Mouse (Mus musculus): ENCODE data around the gene Cfap77.

Cfap77 gene

DNA sequence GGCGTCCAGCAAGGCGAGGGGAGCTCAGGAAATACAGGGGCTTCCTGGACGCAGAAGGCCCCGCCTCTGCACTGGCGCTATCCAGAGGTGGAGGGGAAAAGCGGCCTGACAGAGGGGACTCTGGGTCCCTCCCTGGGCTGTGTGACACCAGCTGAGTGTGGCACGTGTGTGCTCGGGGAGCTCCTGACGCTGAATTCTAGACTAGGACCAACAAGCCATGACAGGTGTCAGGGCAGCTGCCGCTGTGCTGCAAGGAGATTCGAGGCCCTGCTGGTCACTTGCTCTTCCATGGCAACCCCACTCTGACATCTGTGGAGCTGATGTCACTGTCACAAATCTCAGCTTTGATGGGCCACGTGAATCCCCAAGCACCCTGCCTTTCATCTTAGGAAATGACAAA is 60.9 kb downstream of the Cfap77 start:
- DNase-seq, result no peak

DNA sequence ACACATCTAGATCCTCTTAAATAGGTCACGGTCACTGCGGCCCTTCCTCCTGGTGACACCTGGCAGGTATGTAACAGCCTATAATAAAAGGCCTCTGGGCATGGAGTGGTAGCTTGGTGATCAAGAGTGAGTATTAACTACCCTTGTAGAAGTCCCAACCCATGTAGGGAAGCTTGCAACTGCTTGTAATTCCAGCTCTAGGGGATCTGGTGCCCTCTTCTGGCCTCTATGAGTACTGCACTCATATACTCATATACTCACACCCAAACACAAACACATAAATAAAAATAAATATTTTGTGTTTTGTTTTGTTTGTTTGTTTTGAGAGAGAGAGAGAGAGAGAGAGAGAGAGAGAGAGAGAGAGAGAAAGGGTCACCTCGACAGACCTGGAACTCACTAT is 66.1 kb downstream of the Cfap77 start:
- DNase-seq, result no peak

DNA sequence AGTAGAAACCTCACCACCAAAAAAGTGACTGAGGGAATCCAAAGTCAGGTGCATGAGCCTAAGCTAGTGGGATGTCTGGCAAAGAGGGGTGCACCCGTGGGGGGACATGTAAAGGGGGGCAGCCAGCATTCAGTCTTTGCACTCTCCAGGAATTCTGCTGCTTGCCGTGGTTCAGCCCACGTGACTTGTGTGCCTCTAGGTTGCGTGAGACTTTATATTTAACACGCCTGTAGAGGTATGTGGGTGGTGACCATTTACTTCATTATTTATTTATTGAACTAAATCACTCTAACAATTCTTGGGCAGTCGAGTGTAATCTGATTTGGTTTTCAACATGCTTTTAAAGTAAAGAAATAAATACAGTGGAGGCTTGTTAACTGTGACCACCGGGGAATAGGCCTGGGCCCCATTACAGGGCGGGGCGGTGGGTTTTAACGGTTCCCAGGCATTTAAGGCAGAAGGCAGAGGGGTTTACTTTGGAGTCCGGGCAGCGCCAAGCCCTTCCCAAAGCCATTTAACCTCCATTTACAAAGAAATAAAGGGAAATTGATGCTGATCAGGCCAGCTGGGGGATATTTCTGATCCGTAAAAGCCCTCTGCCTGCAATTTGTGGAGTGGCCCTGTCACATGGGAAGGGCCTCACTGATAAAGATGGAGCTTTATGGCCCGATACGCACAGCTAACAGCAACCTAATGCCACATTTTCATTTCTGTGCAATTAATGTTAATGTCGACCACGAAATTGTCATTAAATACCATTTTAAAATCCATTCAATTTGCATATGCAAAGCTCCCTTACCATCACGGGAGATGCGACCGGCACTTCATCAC is 74.6 kb downstream of the Cfap77 start:
- DNase-seq, result no peak

DNA sequence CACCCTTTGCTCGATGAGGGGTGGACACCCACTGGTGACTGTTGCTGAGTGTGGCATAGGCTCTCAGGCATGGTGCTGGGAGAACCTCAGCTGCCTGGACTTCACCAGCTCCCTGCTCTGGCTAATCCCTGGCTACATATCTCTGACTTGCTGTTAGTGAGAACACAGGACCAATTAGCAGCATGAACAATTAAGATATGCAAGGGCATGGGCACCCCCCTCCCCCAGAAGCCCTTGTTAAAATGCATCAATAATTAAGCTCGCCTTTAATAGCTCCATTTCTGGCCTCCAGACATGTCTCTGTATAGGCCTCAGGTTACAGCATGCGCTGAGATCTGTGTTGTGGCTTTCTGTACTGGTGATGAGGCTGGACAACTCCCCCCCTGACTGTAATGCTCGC is 76.4 kb downstream of the Cfap77 start:
- DNase-seq, result no peak

DNA sequence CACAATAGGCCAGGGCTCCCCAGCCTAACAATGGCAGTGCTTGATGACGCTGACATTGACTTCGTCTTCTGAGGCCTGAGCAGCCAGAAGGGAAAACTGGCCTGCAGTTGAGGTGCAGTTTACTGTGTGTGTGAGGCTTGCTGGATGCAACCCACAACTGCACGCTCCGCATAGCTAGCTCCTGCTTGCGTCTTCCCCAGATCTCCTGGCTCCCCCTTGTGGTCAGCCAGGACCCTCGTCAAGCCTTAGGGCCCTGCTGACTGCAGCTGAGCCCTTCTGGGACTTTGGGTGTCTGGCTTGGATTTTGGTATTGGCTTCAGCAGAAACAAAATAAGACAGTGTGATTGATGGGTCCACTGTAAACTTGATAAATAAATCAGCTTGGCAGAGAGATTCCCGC is 78.2 kb downstream of the Cfap77 start:
- DNase-seq, result peak; percentile 68

DNA sequence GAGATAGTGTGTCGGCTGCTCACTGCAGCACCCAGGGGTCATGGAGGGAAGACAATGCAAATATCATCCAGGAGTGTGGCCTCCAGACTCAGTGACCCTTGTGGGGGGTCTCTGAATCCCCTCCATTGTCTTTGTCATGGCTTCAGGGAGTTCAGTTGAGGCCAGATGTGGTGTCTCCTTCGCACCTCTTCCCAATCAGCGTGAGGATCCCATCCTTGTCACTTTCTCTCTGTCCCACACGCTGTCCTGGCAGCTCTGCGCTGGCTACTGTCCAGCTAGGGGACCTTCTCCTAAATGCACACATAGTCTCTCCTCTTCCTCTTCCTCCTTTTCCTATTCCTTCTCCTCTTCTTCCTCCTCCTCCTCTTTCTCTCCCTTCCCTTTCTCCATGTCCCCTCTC is 79.3 kb downstream of the Cfap77 start:
- DNase-seq, result no peak

DNA sequence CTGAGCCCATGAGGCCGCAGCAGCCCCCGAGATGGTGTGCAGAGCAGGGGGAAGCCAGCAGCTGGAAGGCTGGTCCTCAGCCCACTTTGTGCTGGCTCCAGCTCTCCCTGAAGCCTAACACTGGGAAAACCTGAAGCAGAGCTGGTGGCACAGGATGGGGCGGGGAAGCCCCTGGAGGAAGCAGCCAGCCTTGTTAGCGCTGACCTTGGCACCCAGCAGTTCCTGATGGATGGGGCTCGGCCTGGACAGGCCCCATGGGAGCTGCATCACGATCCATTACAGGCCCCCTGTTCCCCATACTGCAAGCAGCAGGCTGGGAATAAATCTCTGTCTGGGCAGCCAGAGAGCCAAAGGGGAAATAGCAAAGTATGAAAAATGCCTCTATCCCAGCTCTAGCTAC is 80.3 kb downstream of the Cfap77 start:
- no peak for DNase-seq

DNA sequence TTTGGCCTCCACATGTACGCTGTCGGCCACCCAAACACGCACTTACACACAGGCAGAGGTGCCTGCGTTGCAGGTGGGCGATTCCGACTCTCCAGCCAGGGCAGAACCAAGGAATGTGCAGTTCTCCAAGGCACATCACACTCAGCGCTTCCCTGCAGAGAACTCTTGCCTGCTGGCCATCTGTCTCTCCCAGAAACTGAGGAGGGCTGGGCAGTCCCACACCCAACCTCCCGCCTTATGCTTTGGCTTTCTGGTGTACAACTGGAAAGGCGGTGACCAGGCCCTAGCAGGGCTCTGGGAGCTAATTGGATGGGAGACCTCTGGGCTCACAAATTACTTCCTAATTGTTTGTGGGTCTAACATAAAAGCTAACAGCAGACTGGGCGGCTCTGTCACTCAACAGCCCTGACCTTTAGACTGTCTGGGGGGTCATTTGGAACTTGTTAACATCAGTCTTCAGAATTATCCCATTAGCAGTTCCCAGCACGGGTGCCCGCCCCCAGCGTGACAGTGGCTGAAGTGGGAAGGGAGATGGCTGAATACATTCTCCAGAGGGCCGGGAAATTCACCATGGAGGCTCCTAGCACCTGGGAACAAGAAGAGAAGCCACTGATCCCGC is 80.9 kb downstream of the Cfap77 start:
- peak; percentile 56 for DNase-seq

DNA sequence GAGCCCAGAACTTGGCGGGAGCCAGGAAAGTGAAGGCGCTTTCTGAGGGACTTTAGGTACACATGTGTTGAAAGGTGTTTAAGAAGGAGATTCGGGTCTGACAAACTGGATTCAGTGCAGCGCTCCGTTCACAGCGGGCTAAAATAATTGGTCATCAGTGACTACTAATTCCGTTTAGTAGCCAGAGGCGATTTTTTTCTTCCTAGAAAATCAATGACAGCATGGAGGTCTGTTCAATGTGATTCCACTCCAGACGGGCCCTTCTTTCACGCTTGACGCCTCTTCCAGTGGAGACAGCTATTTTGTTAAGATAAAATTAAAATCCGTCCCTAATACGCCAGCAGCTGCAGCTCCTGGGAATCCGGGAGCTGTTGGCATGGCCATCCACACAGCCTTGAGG is 84.4 kb downstream of the Cfap77 start:
- DNase-seq, result no peak

DNA sequence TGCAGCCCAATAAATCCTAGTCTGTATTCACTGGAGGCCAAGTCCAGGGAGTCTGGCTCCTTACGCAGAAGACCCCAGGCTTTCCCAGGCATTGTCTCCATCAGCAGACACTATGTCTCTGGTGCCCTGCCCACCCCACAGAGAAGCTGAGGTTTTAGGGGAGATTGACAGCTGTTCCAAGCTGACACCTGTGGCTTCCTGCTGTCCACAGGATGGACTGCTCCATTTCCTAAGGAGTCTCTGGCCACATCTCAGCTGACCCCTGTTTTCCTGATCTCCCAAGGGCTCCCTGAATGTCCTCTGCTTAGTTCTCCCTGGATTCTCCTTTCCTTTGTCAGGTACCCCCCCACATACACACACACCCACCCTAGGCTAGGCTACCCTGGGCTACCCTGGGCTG is 86.6 kb downstream of the Cfap77 start:
- no peak for DNase-seq

DNA sequence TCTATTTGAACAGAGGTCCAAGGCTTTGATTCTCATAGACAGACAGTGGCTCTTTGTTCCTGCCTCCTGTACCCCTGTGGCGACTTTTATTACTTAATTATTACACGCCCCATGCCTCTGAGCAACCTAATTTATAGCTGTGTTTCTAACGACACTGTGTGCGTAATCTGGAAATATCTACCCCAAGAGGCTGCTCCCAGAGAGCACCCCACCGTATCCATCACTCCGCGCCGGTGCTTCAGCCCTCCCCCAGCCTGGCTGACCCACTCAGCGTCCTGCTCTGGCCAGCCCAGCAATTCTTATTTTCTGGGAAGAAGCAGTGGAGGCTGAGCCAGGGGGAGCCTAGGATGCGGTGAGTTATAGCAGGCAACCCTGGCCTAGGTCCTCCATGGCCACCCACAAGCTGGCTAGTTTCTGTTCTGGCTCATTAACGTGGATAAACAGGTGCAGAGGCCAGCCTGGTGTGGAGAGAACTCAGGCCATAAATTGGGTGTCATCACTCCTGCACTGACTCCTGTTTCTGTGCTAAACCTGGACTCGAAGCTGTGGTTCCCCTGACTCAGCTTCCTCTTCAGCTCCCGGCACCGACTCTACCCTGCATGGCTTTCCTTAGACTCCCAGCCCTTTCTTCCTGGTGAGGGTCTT is 88.6 kb downstream of the Cfap77 start:
- no peak for DNase-seq

DNA sequence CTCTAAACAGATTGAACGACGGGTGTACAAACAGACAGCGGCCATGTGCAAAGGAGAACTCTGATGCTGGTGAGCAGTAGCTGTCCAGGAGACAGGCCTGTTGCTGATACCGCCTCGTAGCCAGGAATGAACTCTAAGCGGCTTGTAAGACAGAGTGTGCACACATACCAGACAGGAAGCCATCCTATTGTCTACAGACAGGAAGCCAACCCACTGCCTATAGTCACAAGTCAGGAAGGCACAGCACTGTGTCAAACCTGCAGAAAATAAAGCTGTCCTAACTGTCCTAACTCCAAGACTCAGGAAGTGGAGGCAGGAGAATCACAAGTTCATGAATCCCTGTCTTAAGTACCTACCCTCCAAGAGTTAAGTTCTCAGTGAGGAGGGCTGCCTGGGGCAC is 91.3 kb downstream of the Cfap77 start:
- DNase-seq, result no peak

DNA sequence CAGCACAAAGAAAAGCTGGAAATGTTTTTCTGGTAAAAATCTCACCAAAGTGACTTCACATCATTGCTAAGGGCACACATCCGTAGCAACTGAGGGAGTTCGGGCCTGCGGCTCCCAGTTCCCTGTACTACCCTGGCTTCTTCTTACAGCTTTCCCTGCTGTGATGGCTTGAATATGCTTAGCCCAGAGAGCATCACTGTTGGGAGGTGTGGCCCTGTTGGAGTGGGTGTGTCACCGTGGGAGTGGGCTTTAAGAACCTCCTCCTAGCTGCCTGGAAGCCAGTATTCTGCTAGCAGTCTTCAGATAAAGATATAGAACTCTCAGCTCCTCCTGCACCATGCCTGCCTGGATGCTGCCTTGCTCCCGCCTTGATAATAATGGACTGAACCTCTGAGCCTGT is 93.2 kb downstream of the Cfap77 start:
- no peak for DNase-seq

DNA sequence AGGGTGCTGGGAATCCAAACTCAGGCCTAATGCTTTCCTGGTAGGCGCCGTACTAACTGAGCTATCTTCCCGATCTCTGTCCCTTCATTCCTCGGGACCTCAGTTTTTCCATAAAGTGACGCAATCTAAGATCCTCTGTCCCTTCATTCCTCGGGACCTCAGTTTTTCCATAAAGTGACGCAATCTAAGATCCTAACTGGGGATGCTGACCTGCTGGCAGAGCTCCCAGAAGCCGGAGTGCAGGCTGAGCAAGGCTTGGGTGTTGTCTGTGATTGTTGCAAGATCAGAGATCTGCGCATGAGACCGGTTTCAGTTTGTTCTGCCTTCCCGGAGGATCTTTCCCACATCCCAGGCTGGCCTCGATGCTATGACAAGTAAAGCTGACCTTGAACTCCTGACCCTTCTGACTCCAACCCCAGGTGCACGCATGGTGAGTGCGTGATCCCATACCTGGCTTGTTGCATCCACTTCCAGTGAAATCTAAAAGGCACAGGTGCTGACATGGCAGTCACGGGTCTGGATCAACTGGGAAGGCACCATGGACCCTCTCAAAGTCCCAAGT is 93.8 kb downstream of the Cfap77 start:
- DNase-seq, result no peak

DNA sequence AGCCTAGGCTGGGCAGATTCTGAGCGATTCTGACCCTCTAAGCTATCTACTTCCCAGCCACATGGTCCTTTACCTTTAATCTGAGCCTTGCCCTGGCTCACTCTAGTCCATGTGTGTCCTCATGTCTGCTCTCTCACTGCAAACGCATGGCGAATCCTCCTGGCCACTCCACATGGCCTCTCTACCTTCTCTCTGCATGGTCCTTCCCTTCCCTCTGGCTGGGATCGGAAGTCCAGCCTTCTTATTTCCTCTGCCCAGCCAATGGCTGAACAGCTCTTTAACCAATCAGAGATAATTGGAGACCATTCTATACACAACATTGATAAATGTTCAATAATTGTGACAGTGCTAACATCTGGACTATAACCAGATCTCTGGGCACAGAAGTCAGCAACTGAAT is 98.0 kb downstream of the Cfap77 start:
- DNase-seq, result no peak

DNA sequence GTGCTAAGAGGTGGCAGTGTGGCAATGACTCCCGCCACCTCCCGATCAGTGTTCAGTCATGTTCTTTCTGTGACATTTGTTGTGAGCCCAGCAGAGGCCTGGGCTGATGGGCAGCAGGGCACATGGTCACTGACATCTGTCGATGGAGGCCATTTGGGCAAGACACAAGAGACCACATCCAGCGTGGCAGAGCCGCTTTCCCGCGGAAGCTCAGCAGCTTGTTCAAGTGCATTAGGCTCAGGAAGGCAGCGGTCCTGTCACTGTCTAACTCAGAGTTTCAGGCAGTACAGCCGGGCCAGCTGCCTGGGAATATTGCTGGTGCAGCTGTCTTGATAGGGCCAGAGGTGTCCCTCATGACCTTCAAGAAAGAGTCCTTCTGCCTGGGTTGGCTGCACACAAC is 100.3 kb downstream of the Cfap77 start:
- DNase-seq, result no peak

DNA sequence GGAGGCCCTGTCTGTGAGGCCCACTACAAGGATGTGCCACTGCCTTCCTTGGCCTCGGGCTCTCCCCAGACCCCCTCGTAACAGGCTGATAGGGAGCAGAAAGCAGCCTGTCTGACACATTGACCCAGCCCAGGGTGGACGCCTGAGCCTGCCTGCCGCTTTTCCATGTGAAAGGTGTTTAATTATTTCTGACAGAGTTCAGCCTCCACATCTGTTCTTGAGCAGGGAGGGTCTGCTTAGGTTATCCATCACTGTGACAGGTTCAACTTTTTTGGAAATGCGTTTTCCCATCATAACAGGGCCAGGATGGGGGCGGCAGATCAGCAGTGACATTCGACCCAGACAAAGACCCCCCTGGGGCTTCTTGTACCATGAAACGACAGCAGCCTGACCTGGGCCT is 101.9 kb downstream of the Cfap77 start:
- DNase-seq, result no peak

DNA sequence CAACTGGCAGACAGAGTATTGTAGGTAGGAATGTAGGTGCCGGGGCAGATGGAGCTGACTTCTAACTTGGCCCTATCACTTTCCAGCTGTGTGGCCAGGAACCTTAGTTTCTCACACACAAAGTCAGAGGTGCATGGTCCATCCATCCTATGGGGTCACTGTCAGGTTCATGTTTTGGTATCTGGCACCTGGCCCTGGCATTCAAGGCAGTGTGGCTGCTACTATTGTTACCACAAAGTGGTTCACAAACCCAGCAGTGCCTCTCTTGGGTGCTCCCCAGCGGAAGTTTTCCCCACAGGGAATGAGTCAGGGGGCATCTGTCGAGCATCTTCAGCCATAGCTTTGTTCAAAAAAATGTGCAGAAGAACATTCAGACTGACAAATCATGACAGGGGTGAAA is 108.6 kb downstream of the Cfap77 start:
- no peak for DNase-seq

DNA sequence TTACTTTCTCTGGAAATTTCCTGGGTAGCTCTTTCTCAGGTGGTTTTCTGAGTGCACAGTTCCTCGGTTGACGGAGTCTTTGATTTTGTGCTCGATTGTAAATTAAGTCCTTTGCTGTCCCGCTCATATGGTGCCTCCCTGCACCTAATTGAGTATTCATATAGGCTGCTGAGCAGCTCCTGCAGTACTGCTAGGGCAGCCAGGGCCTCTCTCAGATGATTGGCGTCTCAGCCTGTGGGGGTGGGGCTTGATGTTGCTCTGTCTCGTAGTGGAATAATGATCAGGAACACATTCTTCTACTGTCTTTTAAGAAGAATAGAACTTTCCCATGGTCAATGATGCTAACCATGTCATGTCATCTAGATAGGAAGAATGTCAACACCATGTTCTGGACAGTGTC is 109.5 kb downstream of the Cfap77 start:
- no peak for DNase-seq

DNA sequence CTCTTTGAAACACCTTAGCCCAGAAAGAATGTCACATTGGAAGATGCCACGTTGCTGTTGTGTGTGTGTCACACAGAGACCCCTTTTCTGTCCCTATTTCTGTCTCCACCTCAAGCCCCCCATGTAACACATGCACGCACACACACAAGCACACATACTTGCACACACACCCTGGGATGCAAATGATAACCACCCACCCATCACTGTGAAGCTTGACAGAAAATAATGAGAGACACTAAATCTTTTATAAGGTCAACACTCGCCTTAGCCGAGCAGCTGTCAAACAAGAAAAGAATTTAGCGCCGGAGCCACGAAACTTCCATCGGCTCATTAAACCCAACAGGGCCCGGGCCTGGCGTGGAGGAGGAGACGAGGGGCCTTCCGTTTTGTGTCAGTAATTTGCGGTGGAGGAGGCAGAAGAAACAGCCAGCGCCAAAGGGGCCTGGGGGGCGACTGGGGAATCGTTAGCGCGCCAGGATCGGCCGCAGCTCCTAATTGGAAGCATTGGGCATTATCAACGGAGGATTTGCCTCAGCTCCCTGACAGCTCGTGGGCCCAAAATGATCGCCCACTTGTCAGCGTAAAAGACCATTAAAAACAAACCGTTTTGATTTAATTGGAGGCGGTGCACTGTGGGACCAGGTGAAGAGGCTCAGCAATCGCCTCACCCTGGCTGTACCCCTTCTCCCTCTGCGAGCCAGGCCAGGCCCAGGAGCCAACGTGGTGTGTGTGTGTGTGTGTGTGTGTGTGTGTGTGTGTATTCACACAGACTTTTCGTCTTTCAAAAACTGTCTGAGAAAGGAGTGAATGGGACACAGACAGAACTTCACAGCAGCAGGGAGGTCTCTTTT is 111.0 kb downstream of the Cfap77 start:
- no peak for DNase-seq

DNA sequence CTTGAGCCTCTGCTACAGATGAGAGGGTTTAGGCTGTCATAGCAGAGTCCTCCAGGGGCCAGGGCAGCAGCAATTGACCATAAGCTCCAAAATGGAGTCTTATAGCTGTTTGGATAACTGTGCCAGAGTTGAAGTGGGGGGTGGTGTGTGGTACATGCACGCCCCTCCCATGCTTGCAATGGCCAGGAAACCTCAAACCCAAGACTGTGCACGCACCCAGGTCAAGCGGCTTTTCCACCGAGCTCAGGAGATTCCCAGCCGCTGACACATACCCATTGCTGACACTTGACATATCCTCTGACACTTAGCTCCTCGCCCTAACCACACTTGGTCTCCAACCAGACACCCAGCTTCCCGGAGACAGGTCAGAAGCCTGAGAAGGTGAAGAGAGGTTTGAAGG is 115.9 kb downstream of the Cfap77 start:
- DNase-seq, result no peak

DNA sequence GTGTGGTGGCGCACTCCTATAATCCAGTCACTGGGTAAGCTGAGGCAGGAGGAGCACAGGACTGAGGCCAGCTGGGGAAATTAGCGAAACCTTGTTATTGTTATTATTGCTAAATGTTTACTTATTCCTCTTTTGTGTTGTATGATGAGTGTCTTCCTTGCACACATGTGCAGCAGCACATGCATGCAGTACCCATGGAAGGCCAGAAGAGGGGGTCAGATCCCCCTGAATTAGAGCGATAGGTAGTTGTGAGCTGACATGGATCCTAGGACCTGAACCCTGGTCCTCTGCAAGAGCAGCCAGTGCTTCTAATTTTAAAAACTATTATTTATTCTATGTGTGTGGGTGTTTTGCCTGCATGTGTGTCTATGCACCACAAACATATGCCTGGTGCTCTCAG is 124.3 kb downstream of the Cfap77 start:
- no peak for DNase-seq

DNA sequence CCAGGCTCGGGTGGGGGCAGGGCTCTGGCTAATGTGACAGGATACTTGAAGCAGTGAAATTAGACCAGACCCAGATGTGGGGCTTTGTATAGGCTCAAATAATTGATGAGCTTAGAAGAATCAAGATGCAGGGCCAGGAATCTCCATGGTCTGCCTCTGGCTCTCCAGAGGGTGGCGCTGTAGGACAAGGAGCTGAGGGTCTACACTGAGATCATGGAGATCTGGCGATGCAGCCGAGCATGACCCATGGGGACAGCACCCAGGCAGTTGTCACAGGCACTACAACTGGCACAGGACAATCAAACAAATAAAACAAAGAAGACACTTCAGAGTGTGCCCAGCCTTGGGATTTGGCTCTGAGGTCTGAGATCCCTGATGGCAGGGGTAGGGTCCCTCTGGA is 131.0 kb downstream of the Cfap77 start:
- peak; percentile 62 for DNase-seq

Measured in cerebellum, adult 9-10 months (tissue).